Mouse (Mus musculus) common myeloid progenitor, adult 5-6 weeks (primary cell): Measurements from ENCODE around the gene Atp2a3. TPM values are rescaled to one million over a fixed set of nuclear protein-coding genes. Genes with fewer than 3 reads are reported as not detected.
A peak's percentile ranks its signal among the peaks of the same experiment; 100 is the strongest.

Source experiments
- ATAC-seq: replicated peaks from 2 replicates; pipeline ENCODE4 v1.8.0; 2016; ENCODE audit warnings: low read depth, mild to moderate bottlenecking, moderate TSS enrichment, inconsistent platforms; ENCODE audit not compliant: poor library complexity, severe bottlenecking
- total RNA-seq: library from RNA; stranded (forward); fragments of 200-1000, 187-1606 nt; gene quantifications from 2 replicates; pipeline ENCODE4 v1.2.3, GENCODE M21; 2017

The Atp2a3 gene
- total RNA-seq = 42.5 and 60.0 TPM in 2 replicates

GRCm38 (mm10) chr11:72961072-72961980 is at the start of gene Atp2a3:
TSS of gene Atp2a3 (plus strand) at chr11:72961169.
- peak; percentile 79 for ATAC-seq

GRCm38 (mm10) chr11:72917299-72917996 is 43.5 kb upstream of the Atp2a3 start:
- no peak for ATAC-seq

- peak; percentile 45; the same call in 1 of the 2 replicates for ATAC-seq
These were observed 37.9 kb upstream of the Atp2a3 start for GRCm38 (mm10) chr11:72923116-72923515.

- ATAC-seq = no peak
These were observed 36.5 kb upstream of the Atp2a3 start for GRCm38 (mm10) chr11:72924458-72924857.

GRCm38 (mm10) chr11:72925067-72925466 is 35.9 kb upstream of the Atp2a3 start:
- no peak for ATAC-seq

GRCm38 (mm10) chr11:72926226-72926890 is 34.6 kb upstream of the Atp2a3 start:
- ATAC-seq = peak; percentile 64

GRCm38 (mm10) chr11:72928516-72928915 is 32.5 kb upstream of the Atp2a3 start:
- no peak for ATAC-seq

GRCm38 (mm10) chr11:72940208-72941143 is 20.5 kb upstream of the Atp2a3 start:
- ATAC-seq = peak; percentile 81

GRCm38 (mm10) chr11:72944996-72945793 is 15.8 kb upstream of the Atp2a3 start:
- no peak for ATAC-seq

GRCm38 (mm10) chr11:72945875-72946559 is 15.0 kb upstream of the Atp2a3 start:
- ATAC-seq = peak; percentile 69

- ATAC-seq = peak; percentile 57
These were observed 14.3 kb upstream of the Atp2a3 start for GRCm38 (mm10) chr11:72946560-72947119.

- no peak for ATAC-seq
These were observed 13.1 kb upstream of the Atp2a3 start for GRCm38 (mm10) chr11:72947840-72948239.

GRCm38 (mm10) chr11:72948254-72948653 is 12.7 kb upstream of the Atp2a3 start:
- no peak for ATAC-seq

GRCm38 (mm10) chr11:72951137-72952000 is 9.6 kb upstream of the Atp2a3 start:
- ATAC-seq = no peak

GRCm38 (mm10) chr11:72952226-72952625 is 8.7 kb upstream of the Atp2a3 start:
- no peak for ATAC-seq

- no peak for ATAC-seq
These were observed 8.3 kb upstream of the Atp2a3 start for GRCm38 (mm10) chr11:72952697-72953096.

- no peak for ATAC-seq
These were observed 7.9 kb upstream of the Atp2a3 start for GRCm38 (mm10) chr11:72953116-72953439.
